Mouse (Mus musculus) limb, embryonic 13.5 days (tissue): Measurements from ENCODE around the gene Vmn2r114. TPM values are rescaled to one million over a fixed set of nuclear protein-coding genes. Genes with fewer than 3 reads are reported as not detected.
"Not testable (repeated sequence)": the region's sequence is repeated elsewhere in the genome, so short reads cannot be mapped to it uniquely, and the experiment has no call there.

Source experiments
- ATAC-seq: fragments of 200-750 bp; cut with Nextera tagmentation; 2 replicates; pipeline ENCODE4 v1.8.0; 2017; ENCODE audit warnings: low read depth, moderate number of reproducible peaks, moderate TSS enrichment; ENCODE audit not compliant: low FRiP score
- H3K27ac ChIP-seq: fragments of 300-500 bp; sonication (generic); 2 replicates; pipeline ENCODE4 v1.5.1; 2015; ENCODE audit warnings: inconsistent platforms, mild to moderate bottlenecking, moderate library complexity
- H3K27me3 ChIP-seq: fragments of 300-500 bp; sonication (generic); 2 replicates; pipeline ENCODE4 v1.6.1; 2015; ENCODE audit warnings: mild to moderate bottlenecking, inconsistent platforms
- H3K36me3 ChIP-seq: fragments of 300-500 bp; sonication (generic); 2 replicates; pipeline ENCODE4 v1.6.1; 2015; ENCODE audit warnings: inconsistent platforms, mild to moderate bottlenecking, moderate library complexity
- H3K4me1 ChIP-seq: fragments of 300-500 bp; sonication (generic); 2 replicates; pipeline ENCODE4 v1.6.1; 2015; ENCODE audit warnings: inconsistent platforms
- H3K4me2 ChIP-seq: fragments of 300-500 bp; sonication (generic); replicated peaks from 2 replicates; pipeline ENCODE4 v1.6.1; 2015; ENCODE audit warnings: inconsistent platforms, mild to moderate bottlenecking, moderate library complexity
- H3K4me3 ChIP-seq: fragments of 300-500 bp; sonication (generic); 2 replicates; pipeline ENCODE4 v1.5.1; 2015; ENCODE audit warnings: moderate library complexity, mild to moderate bottlenecking, inconsistent platforms
- H3K9ac ChIP-seq: fragments of 300-500 bp; sonication (generic); 2 replicates; pipeline ENCODE4 v1.6.1; 2015; ENCODE audit warnings: mild to moderate bottlenecking, inconsistent platforms
- H3K9me3 ChIP-seq: fragments of 300-500 bp; sonication (generic); 2 replicates; pipeline ENCODE4 v1.6.1; 2016; ENCODE audit warnings: inconsistent platforms
- WGBS: fragments of 180-500 bp; shearing (Covaris S2); methylation state at CpG from one replicate; pipeline ENCODE4 v1.1.7; 2015; 5-methylcytosine and 5-hydroxymethylcytosine counted together
- polyA plus RNA-seq: library from polyadenylated mRNA; unstranded; fragments of >200 nt; fragmentation: Nextera tagmentation; extraction: Ambion mirVana; gene quantifications from 2 replicates; pipeline ENCODE4 v1.2.1, GENCODE M21; 2015

The Vmn2r114 gene
- not detected in 2 replicates for polyA plus RNA-seq

- not testable (repeated sequence) for H3K9ac ChIP-seq, H3K9me3 ChIP-seq, H3K36me3 ChIP-seq, ATAC-seq, H3K4me3 ChIP-seq, H3K27me3 ChIP-seq, H3K27ac ChIP-seq, H3K4me2 ChIP-seq, H3K4me1 ChIP-seq
- WGBS, result 75% methylated on average over 2 of the region's 2 CpGs
These were observed at the start of gene Vmn2r114 for GRCm38 (mm10) chr17:23312437-23312836. Gene Vmn2r114 (minus strand): TSS chr17:23312537.

DNA sequence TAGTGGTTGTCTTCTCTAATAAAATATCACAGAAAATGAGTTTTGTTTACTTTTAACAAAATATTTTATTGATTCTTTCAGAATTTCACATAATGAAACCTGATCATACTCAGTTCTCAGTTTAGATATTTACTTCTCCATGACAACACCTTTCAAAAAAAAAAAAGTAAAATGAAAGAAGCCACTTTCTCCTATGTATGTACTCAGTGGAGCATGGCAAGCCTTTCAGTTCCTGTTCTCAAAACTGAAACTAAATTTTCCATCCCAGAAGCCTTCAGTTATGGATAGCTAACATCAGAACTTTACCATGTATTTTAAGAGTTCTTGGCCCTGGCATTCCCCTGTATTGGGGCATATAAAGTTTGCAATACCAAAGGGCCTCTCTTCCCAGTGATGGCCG, 39.3 kb upstream of the Vmn2r114 start:
- ATAC-seq, result no peak
- WGBS, result 68% methylated on average over 1 of the region's 1 CpGs

GRCm38 (mm10) chr17:23343441-23343840, 31.1 kb upstream of the Vmn2r114 start, which contains the start of gene Vmn2r115:
Gene Vmn2r115 (plus strand): TSS chr17:23343741.
- not testable (repeated sequence) for H3K4me1 ChIP-seq, H3K4me3 ChIP-seq, H3K9me3 ChIP-seq, H3K36me3 ChIP-seq, ATAC-seq, H3K27ac ChIP-seq, H3K27me3 ChIP-seq, H3K4me2 ChIP-seq, H3K9ac ChIP-seq
- WGBS, result 38% methylated on average over 2 of the region's 2 CpGs

More for the DNA sequence above, 39.3 kb upstream of the Vmn2r114 start:
- Histone ChIP-seq H3K36me3 (no peaks in the 10 kb centered on the region), H3K4me2 (no peak overlapping the region), H3K27ac (no peak overlapping the region), H3K27me3 (no peaks in the 10 kb centered on the region), H3K4me3 (no peak overlapping the region), H3K4me1 (no peaks in the 10 kb centered on the region), H3K9me3 (no peaks in the 10 kb centered on the region), H3K9ac (no peak overlapping the region)

GRCm38 (mm10) chr17:23330657-23331056, 18.3 kb upstream of the Vmn2r114 start:
- Histone ChIP-seq H3K9me3 (0 out of 2 replicates have a peak, but pooled peaks cover 15% of the 10 kb centered on the region), H3K27me3 (no peaks in the 10 kb centered on the region), H3K9ac (no peak overlapping the region), H3K36me3 (no peaks in the 10 kb centered on the region), H3K4me1 (no peaks in the 10 kb centered on the region), H3K27ac (no peak overlapping the region), H3K4me2 (no peak overlapping the region), H3K4me3 (no peak overlapping the region)
- ATAC-seq, result no peak
- WGBS, result 74% methylated on average over 6 of the region's 6 CpGs

Other genes starting within 250 kb of the Vmn2r114 start
- 12.9 and 16.2 TPM in 2 replicates for gene Zfp40, start 119.3 kb downstream of the Vmn2r114 start, polyA plus RNA-seq
- not detected in 2 replicates for gene Vmn2r115, start 31.2 kb upstream of the Vmn2r114 start, polyA plus RNA-seq
- gene Vmn2r116, start 72.1 kb upstream of the Vmn2r114 start, polyA plus RNA-seq, result not detected in 2 replicates
- gene Vmn2r117, start 167.2 kb upstream of the Vmn2r114 start, polyA plus RNA-seq, result not detected in 2 replicates